Mouse (Mus musculus): Measurements from ENCODE around the gene Surf2.
A peak's percentile ranks its signal among the peaks of the same experiment; 100 is the strongest.

Gene Surf2

GRCm38 (mm10) chr2:26960756-26961155, 44.6 kb downstream of the Surf2 start:
- DNase-seq (ENCODE audit: low spot score) = peak; percentile 15

GRCm38 (mm10) chr2:26963923-26964723, 48.0 kb downstream of the Surf2 start, which contains the start of gene Rexo4:
TSS of gene Rexo4 (minus strand) at chr2:26964386.
- peak; percentile 96 for DNase-seq (ENCODE audit: low spot score)

- no peak for DNase-seq (ENCODE audit: low spot score)
Observed at GRCm38 (mm10) chr2:26964724-26965370, 48.7 kb downstream of the Surf2 start.

- DNase-seq (ENCODE audit: low spot score) = no peak
Observed at GRCm38 (mm10) chr2:26967262-26967661, 51.1 kb downstream of the Surf2 start.

All from retina, embryonic 14.5 days (tissue).